Comparison of ENCODE assay signal across 8 mouse cellular contexts in genomic region chr4:10835252-10836051, GRCm38 (mm10). TPM values are rescaled to one million over a fixed set of nuclear protein-coding genes. Genes with fewer than 3 reads are reported as not detected.
A peak's percentile ranks its signal among the peaks of the same experiment; 100 is the strongest.
DNase-seq lines count a peak whose midpoint lies in the region; ATAC-seq and TF ChIP-seq lines count a peak whose summit lies in the region.

No protein-coding gene starts in this region.

- H3K27ac ChIP-seq in midbrain, postnatal 0 days (ENCODE audit: low read depth, low read length), result no peak overlapping the region

- WGBS in midbrain, postnatal 0 days, result 73% methylated on average over 6 of the region's 6 CpGs

- no peak overlapping the region for H3K9ac ChIP-seq in midbrain, postnatal 0 days (replicated peaks; ENCODE audit: low read length, poor library complexity, severe bottlenecking)

- peak; percentile 14 for DNase-seq in gastrocnemius, adult 18-20 months (ENCODE audit: low spot score)
- no peak for DNase-seq in gastrocnemius, postnatal 14 days
- DNase-seq in right cerebral cortex, adult 2 months (ENCODE audit: low spot score in 2 of 2), result peak; percentile 45
- no peak for DNase-seq in right cerebral cortex, postnatal 25 days
- DNase-seq in embryo, embryonic 10 days (ENCODE audit: low spot score), result peak; percentile 40
- peak; percentile 33 to 54 for DNase-seq in layer of hippocampus, postnatal 14 days (ENCODE audit: low spot score in 2 of 2)
- DNase-seq in midbrain, postnatal 0 days (ENCODE audit: low spot score), result peak; percentile 44
- DNase-seq in yolk sac, embryonic 10.5 days (ENCODE audit: low spot score), result no peak

- no peaks in the 10 kb centered on the region for H3K36me3 ChIP-seq in midbrain, postnatal 0 days (ENCODE audit: insufficient read depth, low read length)

- ATAC-seq in midbrain, postnatal 0 days (ENCODE audit: low FRiP score), result peak; percentile 65

- H3K4me1 ChIP-seq in midbrain, postnatal 0 days (ENCODE audit: insufficient read depth, low read length), result no peaks in the 10 kb centered on the region

- intact Hi-C loops in gastrocnemius, postnatal 14 days (cut with DNase I; ENCODE audit: low total_unique reads), result no loop called here

- H3K4me3 ChIP-seq in midbrain, postnatal 0 days (ENCODE audit: low read depth, low read length), result no peak overlapping the region

- no peak overlapping the region for H3K4me2 ChIP-seq in midbrain, postnatal 0 days (ENCODE audit: low read depth, low read length, poor library complexity, severe bottlenecking)

- peak; percentile 80 for TF ChIP-seq CTCF in midbrain, postnatal 0 days (IDR thresholded peaks at IDR 0.05)

- no peaks in the 10 kb centered on the region for H3K27me3 ChIP-seq in midbrain, postnatal 0 days (ENCODE audit: insufficient read depth, low read length)

- H3K9me3 ChIP-seq in midbrain, postnatal 0 days (ENCODE audit: low read length), result no peaks in the 10 kb centered on the region

RNA-seq across cellular contexts. Expression of gene 2610301B20Rik, which starts 38.8 kb away (rescaled TPM):
- 1 to 10 TPM; 3.3 to 4.3 TPM for total RNA-seq in gastrocnemius, adult 18-20 months (2021)
- 1 to 10 TPM; 3.8 to 4.1 TPM for total RNA-seq in gastrocnemius, postnatal 14 days (2021)
- 10 to 100 TPM; 32.4 to 33.3 TPM for total RNA-seq in layer of hippocampus, postnatal 14 days (2021)
- total RNA-seq in midbrain, postnatal 0 days (2014; rRNA removed), result 28.6 and 32.5 TPM in 2 replicates
- polyA plus RNA-seq in midbrain, postnatal 0 days (2015; fragmentation: Nextera tagmentation; extraction: Ambion mirVana), result 36.0 and 37.0 TPM in 2 replicates

Comparison
In these comparisons a context has a peak if more than half of its experiments do, and no peak if none do; other contexts are left out.
1. DNase-seq: peak in gastrocnemius, adult 18-20 months (single experiment), right cerebral cortex, adult 2 months (2 of 2), embryo, embryonic 10 days (single experiment), layer of hippocampus, postnatal 14 days (2 of 2) and midbrain, postnatal 0 days (single experiment); none in gastrocnemius, postnatal 14 days (single experiment), right cerebral cortex, postnatal 25 days (single experiment) and yolk sac, embryonic 10.5 days (single experiment).